Mouse (Mus musculus): Measurements from ENCODE around the gene Ccpg1os. TPM values are rescaled to one million over a fixed set of nuclear protein-coding genes. Genes with fewer than 3 reads are reported as not detected.

Gene Ccpg1os
- 16.3 and 17.7 TPM in 2 replicates for polyA plus RNA-seq (2015; fragmentation: Nextera tagmentation; extraction: Ambion mirVana)

DNA sequence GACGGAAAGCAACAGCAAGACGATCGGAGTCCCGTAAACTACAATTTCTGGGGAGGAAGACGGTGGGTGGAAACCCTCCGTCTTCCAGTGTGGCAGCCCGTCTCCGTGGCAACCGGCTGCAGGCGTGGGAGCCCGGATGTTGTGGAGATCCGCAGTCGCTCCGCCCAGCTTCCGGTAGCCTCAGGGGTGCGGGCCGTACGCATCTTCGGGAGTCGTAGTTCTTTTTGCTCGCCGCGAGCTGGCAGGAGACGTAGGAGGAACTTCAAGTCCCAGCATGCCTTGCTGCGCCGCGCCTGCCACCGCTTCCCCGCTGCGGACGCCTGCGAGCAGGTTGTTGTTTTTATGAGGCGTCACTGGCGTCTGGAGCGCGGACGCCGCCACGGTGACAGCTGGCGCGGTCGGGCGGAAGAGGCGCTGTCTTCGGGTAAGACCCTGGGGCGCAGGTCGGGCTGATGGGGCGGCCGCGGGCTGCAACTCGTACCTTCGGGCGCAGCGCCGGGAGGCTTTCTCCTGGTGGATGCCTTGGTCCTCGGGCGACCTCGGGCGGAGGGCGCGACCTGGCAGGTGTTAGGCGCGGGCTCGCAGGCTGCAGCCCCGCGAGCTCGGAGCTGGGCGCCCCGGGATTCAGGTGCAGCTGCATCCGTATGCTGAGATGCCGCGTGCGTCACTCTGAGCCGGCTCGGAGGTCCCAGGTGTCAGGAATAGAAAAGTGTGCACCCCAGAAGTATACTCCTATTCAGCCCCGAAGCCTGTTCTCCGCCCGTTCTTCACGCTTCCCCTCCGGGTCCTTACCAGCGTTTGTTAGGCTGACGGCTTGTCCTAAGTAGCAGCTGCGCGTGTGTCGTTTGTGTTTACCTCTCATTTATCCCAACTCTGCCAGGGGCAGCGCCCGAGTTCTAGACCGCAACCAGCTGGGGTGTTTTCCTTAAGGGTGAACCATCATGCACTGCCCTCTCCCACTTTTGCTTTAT is at the start of gene Ccpg1os, which contains the start of gene Ccpg1:
TSS of gene Ccpg1os (minus strand) at position 133 of the 971 bp plus-strand sequence.
TSS of gene Ccpg1 (plus strand) at position 180 of the 971 bp plus-strand sequence.

GRCm38 (mm10) chr9:72958521-72959450 is 26.4 kb downstream of the Ccpg1os start, which contains the start of the genes Dyx1c1 and Gm44503:
Gene Dyx1c1, plus strand, starts transcription at chr9:72958785.
Gene Gm44503, plus strand, starts transcription at chr9:72958852.

Small RNAs within 50 kb of the gene (microRNA-seq; reads per million reads assigned to microRNA genes)
- not detected for gene Gm27353

Other genes starting within 250 kb of the Ccpg1os start
- gene Prtg, start 178.5 kb downstream of the Ccpg1os start, polyA plus RNA-seq (2015; fragmentation: Nextera tagmentation; extraction: Ambion mirVana), result 0.02 and 0.05 TPM in 2 replicates
- gene Pygo1, start 59.7 kb downstream of the Ccpg1os start, polyA plus RNA-seq (2015; fragmentation: Nextera tagmentation; extraction: Ambion mirVana), result 0.90 and 1.0 TPM in 2 replicates
- gene Dyx1c1, start 26.6 kb downstream of the Ccpg1os start, polyA plus RNA-seq (2015; fragmentation: Nextera tagmentation; extraction: Ambion mirVana), result 0.53 and 0.75 TPM in 2 replicates
- gene Gm44503, start 26.5 kb downstream of the Ccpg1os start, polyA plus RNA-seq (2015; fragmentation: Nextera tagmentation; extraction: Ambion mirVana), result not detected in 2 replicates
- 23.3 and 24.8 TPM in 2 replicates for gene Ccpg1, start within 50 bp of the Ccpg1os start, polyA plus RNA-seq (2015; fragmentation: Nextera tagmentation; extraction: Ambion mirVana)
- gene Pigb, start 55.0 kb upstream of the Ccpg1os start, polyA plus RNA-seq (2015; fragmentation: Nextera tagmentation; extraction: Ambion mirVana), result 5.1 and 5.8 TPM in 2 replicates
- gene Rab27a, start 59.5 kb upstream of the Ccpg1os start, polyA plus RNA-seq (2015; fragmentation: Nextera tagmentation; extraction: Ambion mirVana), result 15.3 and 17.4 TPM in 2 replicates
- not detected in 2 replicates for gene Khdc3, start 116.5 kb upstream of the Ccpg1os start, polyA plus RNA-seq (2015; fragmentation: Nextera tagmentation; extraction: Ambion mirVana)
- gene Gm20509, start 117.1 kb upstream of the Ccpg1os start, polyA plus RNA-seq (2015; fragmentation: Nextera tagmentation; extraction: Ambion mirVana), result not detected in 2 replicates
- gene Rsl24d1, start 128.0 kb upstream of the Ccpg1os start, polyA plus RNA-seq (2015; fragmentation: Nextera tagmentation; extraction: Ambion mirVana), result 54.4 and 58.8 TPM in 2 replicates

Data from urinary bladder, postnatal 0 days (tissue).